Mouse (Mus musculus): ENCODE data around the gene Cd9.
A peak's percentile ranks its signal among the peaks of the same experiment; 100 is the strongest.

Gene Cd9

GRCm38 (mm10) chr6:125434735-125435518 lies 59.7 kb downstream of the Cd9 start:
- DNase-seq (ENCODE audit: extremely low spot score, low read depth, low spot score) = no peak

DNA sequence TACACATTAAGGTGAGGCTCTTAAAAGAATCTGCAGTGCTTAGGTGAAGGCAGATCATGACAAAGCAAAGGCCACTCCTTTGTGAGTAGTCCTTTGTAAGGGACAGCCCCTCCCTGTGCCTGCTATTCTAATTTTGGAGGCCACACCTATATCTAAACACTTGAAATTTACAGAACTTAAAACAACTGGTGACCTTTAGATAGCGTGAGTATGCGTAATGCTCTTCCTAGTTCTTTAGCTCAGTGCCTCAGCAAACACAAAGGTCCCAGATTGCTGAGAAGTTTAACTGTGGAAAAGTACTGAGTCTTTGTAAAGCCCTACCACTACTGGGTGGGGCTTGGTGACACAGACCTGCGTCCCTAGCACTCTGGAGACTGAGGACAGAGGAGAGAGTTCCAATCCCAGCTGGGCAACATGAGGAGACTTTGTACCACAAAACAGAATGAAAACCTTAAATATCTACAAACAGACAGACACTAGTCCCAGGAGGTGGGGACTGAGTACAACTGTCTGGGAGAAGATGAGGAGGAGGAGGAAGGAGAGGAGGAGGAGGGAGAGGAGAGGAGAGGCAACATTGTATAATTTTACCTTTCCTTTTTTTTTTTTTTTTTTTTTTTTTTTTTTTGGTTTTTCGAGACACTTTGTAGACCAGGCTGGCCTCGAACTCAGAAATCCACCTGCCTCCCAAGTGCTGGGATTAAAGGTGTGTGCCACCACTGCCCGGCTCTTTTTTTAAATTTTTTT lies 60.7 kb downstream of the Cd9 start:
- no peak for DNase-seq (ENCODE audit: extremely low spot score, low read depth, low spot score)

- DNase-seq (ENCODE audit: extremely low spot score, low read depth, low spot score) = no peak
Measured at GRCm38 (mm10) chr6:125433257-125433656, 61.3 kb downstream of the Cd9 start.

- DNase-seq (ENCODE audit: extremely low spot score, low read depth, low spot score) = no peak
Measured at GRCm38 (mm10) chr6:125432522-125432921, 62.1 kb downstream of the Cd9 start.

DNA sequence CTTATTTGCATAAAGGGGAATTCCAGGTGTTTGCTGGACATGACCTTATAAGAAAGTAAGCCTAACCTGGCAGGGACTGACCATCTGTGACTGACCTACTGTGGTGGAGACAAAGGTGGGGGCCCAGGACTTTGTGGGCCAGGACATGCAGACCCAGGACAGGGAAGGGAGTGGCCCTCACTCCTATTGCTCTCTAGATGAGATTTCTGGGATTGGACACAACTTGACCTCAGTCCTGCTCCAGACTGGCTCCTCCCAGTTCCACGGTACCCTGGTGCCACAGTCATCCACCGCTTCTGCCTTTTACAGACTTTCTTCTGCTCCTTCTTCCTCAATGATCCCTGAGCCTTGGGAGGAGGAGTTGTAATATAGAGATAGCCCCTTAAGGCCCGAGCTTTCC lies 63.6 kb downstream of the Cd9 start:
- no peak for DNase-seq (ENCODE audit: extremely low spot score, low read depth, low spot score)

- no peak for DNase-seq (ENCODE audit: extremely low spot score, low read depth, low spot score)
Measured at GRCm38 (mm10) chr6:125430358-125430958, 64.1 kb downstream of the Cd9 start.

- DNase-seq (ENCODE audit: extremely low spot score, low read depth, low spot score) = no peak
Measured at GRCm38 (mm10) chr6:125429741-125430140, 64.8 kb downstream of the Cd9 start.

GRCm38 (mm10) chr6:125426383-125427360 lies 67.9 kb downstream of the Cd9 start:
- DNase-seq (ENCODE audit: extremely low spot score, low read depth, low spot score) = no peak

- DNase-seq (ENCODE audit: extremely low spot score, low read depth, low spot score) = no peak
Measured at GRCm38 (mm10) chr6:125425205-125426090, 69.1 kb downstream of the Cd9 start.

DNA sequence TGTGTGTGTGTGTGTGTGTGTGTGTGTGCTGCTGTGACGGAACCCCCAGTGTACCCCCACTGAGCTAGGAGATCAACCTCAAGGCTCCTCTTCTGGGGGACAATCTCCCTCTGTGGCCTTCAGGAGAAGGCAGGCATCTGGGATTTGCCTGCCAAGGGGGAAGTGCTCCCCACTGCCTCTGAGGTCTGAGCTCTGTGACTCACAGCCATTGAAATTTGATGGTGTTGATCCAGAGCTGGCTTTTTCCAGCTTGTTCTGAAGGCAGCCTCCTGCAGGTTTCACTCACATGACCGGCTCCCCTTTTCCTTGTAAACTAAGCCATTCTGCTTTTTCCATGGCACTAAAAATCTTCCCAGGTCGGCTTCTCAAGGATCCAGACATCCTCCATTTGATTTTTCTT lies 70.4 kb downstream of the Cd9 start:
- DNase-seq (ENCODE audit: extremely low spot score, low read depth, low spot score) = no peak

DNA sequence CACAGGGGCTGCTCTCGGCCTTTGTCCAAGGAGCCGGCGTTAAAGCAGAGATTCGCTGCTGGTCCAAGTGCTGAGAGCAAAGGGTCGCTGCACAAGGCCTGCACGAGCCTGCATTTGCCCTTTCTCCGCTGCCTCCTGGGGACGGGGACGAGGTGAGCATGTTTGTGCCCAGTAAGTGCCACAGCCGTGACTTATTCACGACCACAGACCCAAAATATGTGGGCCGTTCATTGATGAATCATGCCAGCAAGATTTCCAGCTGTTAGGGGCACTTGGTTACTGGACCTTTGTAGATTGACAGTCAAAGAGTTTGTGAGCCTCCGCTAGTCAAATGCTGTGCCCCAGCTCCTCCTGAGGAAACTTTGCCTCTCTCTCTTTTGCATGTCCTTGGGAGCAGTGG lies 71.1 kb downstream of the Cd9 start:
- no peak for DNase-seq (ENCODE audit: extremely low spot score, low read depth, low spot score)

DNA sequence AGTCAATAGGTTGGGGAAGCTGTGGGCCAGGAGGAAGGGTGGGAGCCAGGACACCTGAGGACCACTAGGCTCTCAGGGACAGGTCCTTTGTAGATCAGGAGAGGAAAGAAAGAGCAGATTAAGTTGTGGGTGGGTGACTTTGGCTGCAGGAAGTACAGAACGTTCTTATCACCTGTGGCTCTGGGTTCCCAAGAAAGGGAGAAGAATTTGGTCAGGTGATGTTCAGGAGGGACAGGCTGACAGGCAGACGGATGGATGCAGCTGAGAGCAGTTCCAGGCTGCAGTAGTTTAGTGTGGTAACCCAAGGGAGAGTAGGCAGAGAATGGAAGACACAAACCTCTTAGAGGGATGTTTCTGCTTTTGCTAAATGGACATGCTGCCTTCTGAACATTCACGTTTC lies 71.5 kb downstream of the Cd9 start:
- no peak for DNase-seq (ENCODE audit: extremely low spot score, low read depth, low spot score)

GRCm38 (mm10) chr6:125422051-125422822 lies 72.4 kb downstream of the Cd9 start:
- DNase-seq (ENCODE audit: extremely low spot score, low read depth, low spot score) = no peak

GRCm38 (mm10) chr6:125420458-125421063 lies 74.0 kb downstream of the Cd9 start:
- DNase-seq (ENCODE audit: extremely low spot score, low read depth, low spot score) = no peak

DNA sequence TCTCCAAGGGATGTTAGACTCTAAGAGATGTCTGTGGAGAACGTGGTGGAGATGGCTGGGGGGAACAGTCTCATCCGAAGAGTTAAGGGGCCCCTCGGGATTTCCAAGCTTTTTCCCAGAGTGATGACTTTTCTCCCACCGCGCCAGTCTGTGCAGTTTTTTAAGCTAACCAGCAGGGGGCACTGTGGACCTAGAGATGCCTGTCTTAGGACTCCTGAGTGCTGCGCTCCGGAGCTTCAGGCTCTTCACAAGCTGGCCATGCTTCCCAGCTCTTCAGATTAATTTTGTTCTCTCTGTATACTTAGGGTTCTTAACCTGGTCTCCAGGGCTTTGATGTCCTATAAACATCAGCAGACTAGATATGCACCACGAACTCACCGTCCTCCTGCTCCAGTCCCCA lies 75.8 kb downstream of the Cd9 start:
- DNase-seq (ENCODE audit: extremely low spot score, low read depth, low spot score) = peak; percentile 81

DNA sequence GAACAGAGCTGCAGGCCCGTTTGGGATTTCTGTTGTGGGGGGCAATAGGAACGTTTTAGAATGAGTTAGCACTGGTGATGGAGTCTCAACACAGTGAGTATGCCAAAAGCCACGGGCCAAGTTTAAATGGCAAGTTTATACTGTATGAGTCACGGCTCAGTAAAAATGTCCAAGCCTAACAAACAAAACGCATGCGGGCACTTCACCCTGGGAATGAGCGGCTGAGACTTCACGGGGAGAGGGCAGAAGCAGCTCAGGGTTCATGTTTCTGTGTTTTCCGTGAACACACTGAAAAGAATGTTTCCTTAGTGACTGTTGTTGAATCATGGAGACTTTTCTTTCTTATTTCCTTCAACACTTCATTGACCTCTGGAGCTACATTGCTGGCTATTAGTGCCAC lies 81.3 kb downstream of the Cd9 start:
- no peak for DNase-seq (ENCODE audit: extremely low spot score, low read depth, low spot score)

- DNase-seq (ENCODE audit: extremely low spot score, low read depth, low spot score) = no peak
Measured at GRCm38 (mm10) chr6:125411661-125412060, 82.9 kb downstream of the Cd9 start.

GRCm38 (mm10) chr6:125410995-125411547 lies 83.5 kb downstream of the Cd9 start:
- DNase-seq (ENCODE audit: extremely low spot score, low read depth, low spot score) = no peak

Data from hindlimb bud, embryonic 11.5 days (tissue).